Mouse (Mus musculus) testis, adult 2 months (tissue): ENCODE measurements around the gene Rims4.

Source experiments
- CTCF ChIP-seq: fragments of 200-500 bp; IDR thresholded peaks from 2 replicates; pipeline ENCODE4 v1.5.1; 2012; ENCODE audit warnings: low read depth, mild to moderate bottlenecking, inconsistent platforms, low read length, moderate library complexity; ENCODE audit not compliant: control insufficient read depth, insufficient read depth, insufficient replicate concordance
- POLR2A ChIP-seq: fragments of 200-500 bp; IDR thresholded peaks from 2 replicates; pipeline ENCODE4 v1.6.1; 2012; ENCODE audit warnings: low read depth, mild to moderate bottlenecking, inconsistent platforms, low read length, moderate library complexity; ENCODE audit not compliant: control insufficient read depth

DNA sequence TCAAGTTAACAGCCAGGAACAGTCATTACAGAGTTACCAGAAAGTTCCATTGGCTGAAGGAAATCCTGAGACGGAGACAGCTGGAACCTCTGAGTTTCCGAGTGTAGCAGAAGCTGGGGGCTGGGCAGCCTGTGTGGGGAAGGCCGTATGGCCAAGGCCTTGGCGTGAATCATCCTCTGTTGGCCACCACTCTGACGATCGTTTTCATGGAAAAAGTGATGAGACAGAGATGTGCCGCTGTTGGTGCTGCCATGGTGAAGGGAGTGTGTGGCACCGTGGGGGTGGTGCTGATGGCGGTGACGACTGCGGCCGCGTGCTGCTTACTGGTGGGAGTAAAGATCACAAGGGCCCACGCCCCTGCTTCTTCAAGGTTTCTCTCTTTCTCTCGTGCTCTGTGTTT is 27.7 kb upstream of the Rims4 start:
- TF ChIP-seq CTCF (no peak), POLR2A (no peak)
